Mouse (Mus musculus) brain, embryonic 18.5 days (tissue): Measurements from ENCODE around the gene Tango6.

Experiments used
- DNase-seq: peaks from one replicate; pipeline ENCODE4 v3.0.0-alpha.2; 2012; ENCODE audit warnings: low read depth, low spot score

Tango6 gene

DNA sequence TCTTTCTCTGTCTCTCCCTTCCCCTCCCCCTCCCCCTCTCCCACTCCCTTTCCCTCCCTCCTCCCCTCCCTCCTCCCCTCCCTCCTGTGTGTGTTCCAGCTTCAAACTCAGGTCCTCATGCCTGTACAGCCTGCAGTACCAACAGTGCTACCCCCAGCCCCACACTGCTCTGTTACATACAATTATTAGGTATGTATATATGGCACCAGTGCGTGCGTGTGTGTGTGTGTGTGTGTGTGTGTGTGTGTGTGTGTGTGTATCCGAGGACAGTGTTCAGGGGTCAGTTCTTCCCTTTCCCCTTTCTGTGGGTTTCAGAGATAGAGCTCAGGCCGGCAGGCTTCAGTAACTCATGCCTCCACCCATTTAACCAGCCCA lies 134.3 kb downstream of the Tango6 start:
- no peak for DNase-seq

GRCm38 (mm10) chr8:106818626-106819515 lies 136.0 kb downstream of the Tango6 start:
- DNase-seq: no peak

DNA sequence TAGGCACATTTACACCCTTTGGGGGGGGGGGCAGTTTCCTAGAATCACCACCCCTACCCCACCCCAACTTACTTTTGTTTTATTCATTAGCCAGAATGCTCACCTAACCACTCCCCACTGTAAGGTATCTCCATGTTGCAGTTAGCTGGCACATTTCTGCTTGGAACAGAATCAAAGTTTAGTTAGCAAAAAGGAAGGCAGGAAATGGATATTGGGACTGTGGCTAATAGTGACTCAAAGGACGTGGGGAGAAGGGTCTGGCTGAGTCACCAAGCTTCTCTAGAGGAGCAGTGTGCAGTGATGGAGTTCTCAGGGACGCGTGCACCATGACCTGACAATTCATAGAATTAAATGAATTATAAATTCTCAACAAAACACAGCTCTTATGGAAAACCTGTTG lies 136.7 kb downstream of the Tango6 start:
- DNase-seq: no peak

DNA sequence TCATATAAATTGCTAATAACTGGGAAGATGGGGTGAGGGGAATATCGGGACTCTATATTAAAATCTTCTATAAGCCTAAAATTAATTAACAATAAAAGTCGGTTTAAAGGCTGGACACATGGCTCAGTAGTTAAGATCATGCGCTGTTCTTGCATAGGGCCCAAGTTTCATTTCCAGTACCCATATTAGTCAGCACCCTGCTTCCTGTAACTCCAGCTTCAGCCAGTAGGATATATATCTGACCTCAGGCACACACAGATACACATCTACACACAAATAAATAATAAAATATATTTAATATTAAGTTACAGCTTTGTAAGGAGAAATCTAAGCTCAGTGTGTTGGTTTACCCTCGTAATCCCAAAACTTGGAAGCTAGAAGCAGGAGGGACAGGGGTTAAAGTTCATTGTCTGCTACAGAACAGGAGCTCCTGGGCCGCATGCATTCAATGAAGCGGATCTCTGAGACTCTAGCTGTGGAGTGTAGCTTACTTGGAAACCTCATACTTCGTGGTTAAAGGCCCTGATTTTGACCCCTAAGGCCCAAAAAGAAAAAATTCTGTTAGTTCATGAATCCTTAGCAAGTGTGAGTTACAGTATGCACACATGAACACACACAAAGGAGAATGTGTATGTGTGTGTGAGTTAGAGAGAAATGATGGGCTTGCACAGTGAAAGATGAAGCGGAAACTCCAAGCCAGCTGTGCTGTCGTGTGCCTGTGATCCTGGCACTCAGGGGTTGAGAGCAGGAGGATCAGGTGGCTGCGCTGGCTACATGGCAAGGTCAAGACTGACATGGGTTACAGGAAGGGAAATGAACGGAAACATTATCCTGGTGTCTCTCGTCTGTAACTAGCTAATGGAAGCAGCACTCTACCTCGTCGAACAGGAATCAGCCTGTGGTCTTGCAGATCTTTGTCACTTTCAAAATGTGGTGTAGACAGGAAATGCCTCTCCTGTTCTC lies 138.0 kb downstream of the Tango6 start:
- DNase-seq: no peak

GRCm38 (mm10) chr8:106828921-106829320 lies 146.1 kb downstream of the Tango6 start:
- no peak for DNase-seq

GRCm38 (mm10) chr8:106829526-106830045 lies 146.7 kb downstream of the Tango6 start:
- no peak for DNase-seq

DNA sequence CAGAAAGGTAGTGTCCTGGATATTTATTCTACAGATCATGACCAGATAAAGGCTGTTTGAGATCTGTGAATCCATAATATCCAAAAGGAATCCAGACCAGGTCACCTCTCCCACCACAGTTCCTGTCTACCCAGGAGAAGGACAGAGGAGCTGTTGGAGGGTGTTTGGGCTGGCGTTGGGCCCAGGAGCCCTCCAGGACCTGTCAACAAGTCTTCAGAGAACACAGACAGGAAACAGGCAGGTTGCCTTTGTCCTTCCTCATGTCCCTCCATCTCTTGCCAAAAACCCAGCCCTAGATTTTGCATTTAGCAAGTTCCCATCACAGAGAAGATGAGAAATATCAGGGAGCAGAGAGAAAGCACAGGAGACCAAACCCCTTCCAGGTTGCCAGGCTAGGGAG lies 152.0 kb downstream of the Tango6 start:
- no peak for DNase-seq

GRCm38 (mm10) chr8:106836525-106836924 lies 153.7 kb downstream of the Tango6 start:
- DNase-seq: no peak

- no peak for DNase-seq
Measured at GRCm38 (mm10) chr8:106838803-106839202, 155.9 kb downstream of the Tango6 start.

- DNase-seq: no peak
Measured at GRCm38 (mm10) chr8:106839209-106840001, 156.5 kb downstream of the Tango6 start.

- no peak for DNase-seq
Measured at GRCm38 (mm10) chr8:106850034-106850433, 167.2 kb downstream of the Tango6 start.

DNA sequence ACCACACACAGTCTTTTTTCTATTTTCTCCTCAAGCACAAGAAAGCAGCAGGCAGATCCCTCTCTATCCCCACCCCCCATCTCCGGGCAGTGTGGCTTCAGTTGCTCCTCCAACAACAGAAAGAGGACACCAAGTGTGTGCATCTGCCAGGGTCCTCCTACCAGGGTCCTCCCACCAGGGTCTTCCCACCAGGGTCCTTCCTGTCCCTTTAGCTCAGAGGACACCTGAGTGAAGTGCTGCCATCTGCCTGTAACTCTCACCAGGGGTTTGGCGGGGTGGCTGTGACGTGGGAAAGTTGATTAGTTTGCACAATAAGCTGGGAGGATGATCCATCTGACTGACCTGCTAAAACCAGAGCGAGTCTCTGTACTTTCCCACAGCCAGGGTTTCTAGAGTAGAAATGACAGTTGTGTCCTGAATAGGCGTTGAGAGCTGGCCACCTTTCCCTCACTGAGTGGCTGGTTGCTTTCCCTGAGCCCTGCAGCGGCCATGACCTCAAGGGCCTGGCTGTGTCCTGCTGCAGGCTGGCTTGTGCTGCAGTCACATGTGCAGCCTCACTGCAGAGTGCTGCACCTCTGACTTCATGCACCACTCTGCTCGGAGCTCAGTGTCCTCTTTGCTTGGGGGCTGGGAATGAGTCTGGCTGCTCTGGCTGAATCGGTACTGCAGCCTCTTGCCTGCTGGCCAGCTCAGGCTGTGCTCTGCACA lies 171.8 kb downstream of the Tango6 start:
- no peak for DNase-seq

DNA sequence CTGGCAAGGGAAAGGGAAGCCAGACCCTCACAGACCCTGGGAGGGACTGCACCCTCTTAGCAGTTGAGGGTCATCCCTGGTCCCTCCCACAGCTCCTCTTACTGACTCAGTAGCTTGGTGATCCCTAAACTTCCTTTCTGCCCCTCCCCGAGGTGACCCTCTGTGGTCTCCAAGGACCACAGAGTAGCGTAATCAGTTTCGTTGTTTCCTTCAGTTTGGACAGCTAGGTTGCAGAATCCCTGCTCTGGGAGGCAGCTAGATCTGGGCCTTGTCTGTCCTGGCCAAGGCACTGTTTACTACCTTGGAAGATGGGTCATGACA lies 172.3 kb downstream of the Tango6 start:
- DNase-seq: no peak

DNA sequence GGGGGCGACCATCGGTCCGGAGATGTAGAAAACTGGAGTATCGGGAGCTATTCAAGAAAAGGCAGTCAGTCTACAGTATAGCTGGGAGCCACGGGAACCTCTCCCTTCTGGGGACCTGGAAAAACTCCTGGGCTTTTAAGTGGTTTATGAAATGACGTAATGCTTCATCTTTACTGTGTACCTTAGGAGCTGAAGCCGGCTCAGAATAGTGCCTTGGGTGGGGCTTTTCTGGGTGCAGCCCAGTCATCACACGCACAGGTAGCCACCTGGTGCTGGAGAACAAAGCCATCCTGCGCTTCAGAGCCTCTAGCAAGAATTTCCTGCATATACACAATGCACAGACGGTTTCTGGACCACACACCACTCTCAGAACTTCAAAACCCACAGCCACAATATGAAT lies 180.0 kb downstream of the Tango6 start:
- DNase-seq: no peak

DNA sequence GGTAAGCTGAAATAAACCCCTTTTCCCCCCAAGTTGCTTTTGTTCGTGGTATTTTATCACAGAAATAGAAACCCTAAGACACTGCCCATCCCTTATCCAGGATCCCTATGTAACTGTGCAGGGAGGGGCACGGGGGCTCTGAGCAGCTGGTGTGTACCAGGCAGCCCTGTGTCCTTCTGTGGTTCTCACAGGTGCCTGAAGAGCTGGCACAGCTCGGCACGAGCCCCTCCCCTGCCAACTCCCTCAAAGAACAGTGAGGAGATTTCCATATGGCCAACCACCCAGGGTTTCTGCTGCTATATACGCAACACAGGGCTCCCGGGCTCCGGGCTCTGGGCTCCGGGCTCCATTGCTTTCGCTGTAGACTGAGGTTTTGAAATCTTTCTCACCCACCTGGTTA lies 182.5 kb downstream of the Tango6 start:
- DNase-seq: no peak

DNA sequence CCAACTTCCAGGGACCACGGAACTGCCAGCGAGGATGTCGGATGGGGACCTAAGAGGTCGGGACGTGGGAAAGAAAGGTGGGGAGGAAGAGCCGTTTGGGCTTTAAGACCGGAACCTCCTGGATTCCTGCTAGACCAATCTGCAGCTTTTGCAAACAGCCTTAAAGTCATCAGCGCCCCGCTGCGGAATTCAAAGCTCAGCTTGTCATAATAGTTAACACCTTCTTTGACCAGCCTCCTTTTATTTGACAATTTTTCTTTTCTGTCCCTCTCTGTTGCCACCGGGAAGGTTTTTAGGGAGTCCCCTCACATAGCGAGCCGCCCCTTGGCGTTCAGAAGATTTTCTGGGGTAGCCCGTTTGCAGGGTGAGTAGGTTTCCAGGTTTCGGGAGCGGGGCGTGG lies 187.2 kb downstream of the Tango6 start, which contains the start of gene Has3:
Gene Has3 (plus strand): TSS at position 192 of the 400 bp plus-strand sequence.
- no peak for DNase-seq

GRCm38 (mm10) chr8:106870537-106871327 lies 187.9 kb downstream of the Tango6 start:
- DNase-seq: no peak

- DNase-seq: no peak
Measured at GRCm38 (mm10) chr8:106871328-106871926, 188.6 kb downstream of the Tango6 start.

DNA sequence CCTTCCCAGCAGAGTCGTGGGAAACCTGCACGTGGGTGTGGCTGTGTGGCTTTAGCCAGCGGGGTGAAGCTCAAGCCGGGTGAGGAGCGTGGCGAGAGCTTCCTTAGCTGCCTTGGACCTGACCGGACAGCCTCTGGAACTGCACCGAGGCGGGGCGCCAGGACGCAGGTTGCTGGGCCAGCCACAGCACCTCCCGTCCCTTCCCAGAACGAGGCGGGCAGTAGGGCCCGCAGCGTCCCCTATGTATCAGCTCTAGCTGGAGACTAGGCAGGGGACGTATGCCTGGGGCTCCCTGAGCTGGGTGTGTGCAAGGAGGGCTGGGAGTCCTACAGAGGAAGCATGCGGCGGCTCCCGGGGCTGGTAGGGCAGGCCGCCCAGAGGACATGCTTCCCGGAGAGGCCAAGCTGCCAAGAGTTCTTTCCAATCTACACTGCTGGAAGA lies 189.1 kb downstream of the Tango6 start:
- DNase-seq: no peak
